Mouse (Mus musculus) layer of hippocampus, postnatal 25 days (tissue): ENCODE data around the gene Fam8a1. TPM values are rescaled to one million over a fixed set of nuclear protein-coding genes. Genes with fewer than 3 reads are reported as not detected.

ENCODE experiments used
- total RNA-seq, 2 experiments: library from RNA; stranded (reverse); gene quantifications; 2 replicates each; pipeline ENCODE4 v1.2.3; 2021

The Fam8a1 gene
- total RNA-seq, 2 experiments from 2014 or later: 74.0 to 74.1 TPM

Other genes starting within 250 kb of the Fam8a1 start
- 100 to 1,000 TPM; 208 to 213 TPM for gene Cap2, start 167.7 kb upstream of the Fam8a1 start, total RNA-seq
- gene Nup153, start 58.4 kb downstream of the Fam8a1 start, total RNA-seq: 10 to 100 TPM; 40.9 to 47.2 TPM